Mouse (Mus musculus) retina, adult 2 months (tissue): ENCODE data around the gene Iqch.

ENCODE experiments used
- DNase-seq: peaks from one replicate; pipeline ENCODE4 v3.0.0-alpha.2; 2012; ENCODE audit warnings: low read depth, low spot score

Gene Iqch

DNA sequence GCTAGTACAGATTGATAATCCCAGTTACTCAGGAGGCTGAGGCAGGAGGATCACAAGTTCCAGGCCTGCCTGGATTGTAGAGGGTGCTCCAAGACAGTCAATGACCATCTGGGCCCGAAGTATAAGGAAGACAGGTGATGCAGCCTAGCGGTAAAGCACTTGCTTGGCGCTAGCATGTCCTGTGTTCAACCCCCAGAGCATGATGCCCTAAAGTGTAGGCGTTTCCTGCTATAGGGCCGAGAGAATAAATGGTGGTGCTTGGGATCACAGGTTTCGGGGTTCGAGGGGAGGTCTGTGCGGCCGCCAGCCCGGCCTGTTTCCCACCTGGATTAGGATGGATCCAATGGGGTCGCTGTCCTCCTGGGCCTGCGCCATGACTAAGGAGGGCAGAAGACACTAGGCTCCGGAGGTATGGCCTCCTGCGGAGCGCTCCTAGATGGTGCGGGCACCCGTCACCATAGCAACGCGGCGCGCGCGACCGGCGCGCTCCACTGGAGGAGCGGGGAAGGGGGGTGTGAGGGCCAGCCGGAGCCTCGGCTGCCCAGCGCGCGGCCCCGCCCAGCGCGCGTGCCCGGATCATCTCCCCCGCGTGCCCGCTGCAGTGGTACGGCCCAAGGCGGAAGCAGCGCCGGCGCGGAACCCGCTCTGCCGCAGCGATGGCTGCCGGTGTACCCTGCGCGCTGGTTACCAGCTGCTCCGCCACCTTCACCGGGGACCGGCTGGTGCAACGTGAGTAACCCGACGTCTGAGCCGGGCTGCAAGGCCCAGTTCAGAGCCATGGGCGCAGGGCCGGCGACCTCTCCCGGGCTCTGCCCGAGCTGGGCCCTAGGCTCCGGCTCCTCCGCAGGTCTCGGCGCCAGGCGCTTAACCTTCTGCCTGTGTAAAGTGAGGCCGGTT lies at the start of gene Iqch, which contains the start of gene Aagab:
Gene Iqch (minus strand): TSS at position 451 of the 897 bp plus-strand sequence.
Gene Aagab (plus strand): TSS at position 618 of the 897 bp plus-strand sequence.
- peak; percentile 94 for DNase-seq

GRCm38 (mm10) chr9:63651594-63651993 lies 49.3 kb upstream of the Iqch start:
- DNase-seq: no peak

DNA sequence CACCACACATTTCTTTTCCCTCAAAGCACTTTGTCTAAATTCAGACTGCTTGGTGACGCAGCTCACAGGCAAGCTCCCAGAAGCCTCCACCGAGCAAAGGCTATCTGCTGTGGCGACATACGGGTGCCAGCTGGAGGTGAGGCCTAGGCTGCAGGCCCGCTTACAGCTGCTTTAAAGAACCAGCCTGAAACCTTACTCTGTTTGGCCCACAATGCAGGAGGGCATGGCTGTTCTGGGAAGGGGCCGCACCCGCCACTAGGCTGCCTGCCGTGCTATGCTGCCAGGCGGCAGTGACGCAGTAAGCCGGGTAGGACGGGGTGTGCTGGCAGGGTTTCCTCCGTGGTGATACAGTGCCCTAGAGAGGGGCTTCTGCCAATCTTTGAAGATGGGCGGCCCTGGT lies 48.6 kb upstream of the Iqch start:
- DNase-seq: no peak

DNA sequence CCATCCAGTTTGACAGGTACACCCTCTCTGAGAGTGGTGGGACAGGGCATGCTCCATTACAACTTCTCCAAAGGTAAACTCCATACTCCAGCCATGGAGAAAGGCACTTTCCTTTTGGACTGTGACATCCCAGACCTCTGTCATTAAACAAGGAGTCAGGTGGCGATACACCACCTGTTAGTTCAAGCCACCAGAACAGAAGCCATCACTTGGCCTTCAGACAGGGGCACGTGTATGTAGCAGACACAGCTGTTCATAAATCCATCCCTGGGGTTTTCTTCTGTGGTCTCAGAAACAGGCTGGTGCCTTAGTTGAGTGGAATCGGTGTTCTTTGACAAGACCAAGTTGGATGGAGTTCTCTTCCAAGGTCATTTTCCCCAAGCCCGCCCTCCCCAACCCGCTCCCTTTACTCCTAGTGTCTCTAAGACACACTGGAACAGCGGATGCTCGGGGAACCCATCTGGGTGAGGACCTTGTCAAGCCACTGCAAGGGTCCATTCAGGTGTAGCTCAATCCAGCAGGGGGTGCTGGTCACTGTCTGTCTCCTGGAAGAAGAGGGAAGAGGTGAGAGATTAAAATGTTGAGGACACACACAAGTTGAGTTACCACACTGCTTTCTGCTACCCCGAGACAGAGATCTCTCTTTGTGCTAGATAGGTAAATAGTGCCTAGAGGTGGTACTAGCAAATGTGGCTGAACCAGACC lies 47.7 kb upstream of the Iqch start:
- DNase-seq: no peak

DNA sequence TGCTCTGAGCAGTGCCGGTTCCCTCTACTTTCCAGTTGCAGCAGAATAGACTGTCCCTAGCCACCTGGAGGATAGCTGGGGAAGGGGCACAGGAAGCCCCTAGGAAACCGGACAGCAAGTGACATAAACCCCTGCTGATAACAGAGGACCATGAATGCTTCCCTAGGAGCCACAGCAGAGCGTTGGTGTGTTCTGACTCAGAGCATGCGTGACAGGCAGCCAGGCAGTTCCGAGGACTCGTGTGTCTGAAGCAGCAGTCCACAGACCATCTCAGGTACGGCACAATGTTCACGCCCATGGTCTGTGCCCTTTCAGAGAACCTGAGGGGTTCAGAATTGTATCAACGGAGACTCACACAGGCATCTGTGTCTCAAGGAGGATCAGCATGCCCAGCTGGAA lies 46.2 kb upstream of the Iqch start:
- DNase-seq: no peak

DNA sequence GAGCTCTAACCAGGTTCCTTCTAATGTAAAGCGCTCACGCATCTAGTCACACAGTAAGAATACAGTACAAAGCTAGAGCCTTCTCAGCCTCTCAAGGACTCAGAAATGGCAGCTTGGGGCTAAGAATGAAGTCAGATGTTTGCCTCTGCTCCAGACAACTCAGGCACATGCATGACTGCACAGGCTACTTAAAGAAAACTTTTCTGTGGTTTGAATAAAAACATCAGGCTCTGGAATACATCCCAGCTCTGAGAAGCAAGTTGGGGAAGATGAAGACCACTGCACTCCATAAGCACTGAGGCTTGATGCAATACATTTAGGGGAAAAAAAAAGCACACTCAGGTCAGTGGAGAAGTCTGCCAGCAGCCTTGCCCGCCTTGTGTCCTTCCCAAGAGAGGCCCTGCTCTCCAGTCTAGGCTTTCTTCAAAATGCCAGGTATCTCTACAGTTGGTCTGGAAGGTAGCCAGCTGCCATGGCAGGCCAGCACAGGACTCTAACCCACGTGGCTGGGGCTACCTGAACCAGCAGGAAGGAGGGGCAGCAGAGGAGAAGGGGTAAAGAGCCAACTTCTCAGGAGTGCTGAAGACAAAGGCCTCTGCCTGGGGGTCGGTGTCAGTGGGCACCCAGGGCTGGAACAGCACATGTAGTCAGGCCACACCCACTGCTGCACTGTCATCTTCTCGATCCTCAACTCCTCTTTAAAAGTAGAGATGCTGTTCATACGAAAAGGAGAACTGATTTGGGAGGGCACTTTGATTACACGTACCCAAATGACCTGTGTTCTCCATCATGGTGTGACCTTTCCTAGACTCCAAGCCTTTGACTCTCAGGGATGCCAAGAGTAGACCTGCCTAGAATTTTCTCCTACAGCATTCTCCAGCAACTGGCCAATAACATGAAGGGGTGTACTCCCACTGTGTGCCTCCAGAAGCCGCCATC lies 45.6 kb upstream of the Iqch start:
- DNase-seq: no peak

DNA sequence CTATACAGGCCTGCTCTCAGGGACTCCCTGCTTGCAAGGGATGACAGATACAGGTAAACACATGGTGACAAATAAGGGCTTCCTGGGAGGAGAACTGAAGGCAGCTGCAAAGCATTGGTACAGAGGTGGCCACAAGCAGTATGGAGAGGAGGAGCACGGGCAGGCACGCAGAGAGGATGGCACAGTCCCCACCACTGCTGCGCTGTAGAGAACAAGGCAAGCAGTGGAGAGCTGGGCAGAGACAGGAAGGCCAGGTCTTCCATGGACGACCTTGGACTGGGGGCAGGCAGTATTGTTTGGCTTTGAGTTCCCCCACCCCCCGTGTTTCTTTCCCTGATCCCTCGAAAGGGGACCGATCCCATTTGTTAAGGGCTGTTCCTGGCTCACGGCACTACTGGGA lies 42.8 kb upstream of the Iqch start:
- no peak for DNase-seq

GRCm38 (mm10) chr9:63644011-63644410 lies 41.7 kb upstream of the Iqch start:
- no peak for DNase-seq

GRCm38 (mm10) chr9:63641983-63642646 lies 39.8 kb upstream of the Iqch start:
- DNase-seq: no peak

GRCm38 (mm10) chr9:63636113-63636512 lies 33.8 kb upstream of the Iqch start:
- DNase-seq: no peak

DNA sequence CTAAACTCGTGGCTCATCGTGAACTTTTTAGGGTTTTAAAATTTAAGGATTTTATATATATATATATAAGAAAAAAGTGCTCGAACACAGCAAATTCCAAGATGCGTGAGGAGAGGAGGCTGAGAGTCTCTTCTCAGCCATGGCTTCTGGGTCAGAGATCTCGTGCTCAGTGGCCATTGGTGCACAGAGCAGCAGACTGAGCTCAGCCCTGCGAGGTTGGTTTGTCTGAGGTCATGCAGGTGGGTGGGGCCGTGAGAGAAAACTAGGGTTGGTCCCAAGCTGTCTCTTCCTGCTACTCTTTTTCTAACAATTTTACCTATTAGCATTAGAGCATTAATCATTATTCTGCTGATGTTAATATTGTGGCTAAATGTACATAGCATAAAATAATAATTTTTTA lies 31.0 kb upstream of the Iqch start:
- no peak for DNase-seq

GRCm38 (mm10) chr9:63632924-63633323 lies 30.6 kb upstream of the Iqch start:
- no peak for DNase-seq

DNA sequence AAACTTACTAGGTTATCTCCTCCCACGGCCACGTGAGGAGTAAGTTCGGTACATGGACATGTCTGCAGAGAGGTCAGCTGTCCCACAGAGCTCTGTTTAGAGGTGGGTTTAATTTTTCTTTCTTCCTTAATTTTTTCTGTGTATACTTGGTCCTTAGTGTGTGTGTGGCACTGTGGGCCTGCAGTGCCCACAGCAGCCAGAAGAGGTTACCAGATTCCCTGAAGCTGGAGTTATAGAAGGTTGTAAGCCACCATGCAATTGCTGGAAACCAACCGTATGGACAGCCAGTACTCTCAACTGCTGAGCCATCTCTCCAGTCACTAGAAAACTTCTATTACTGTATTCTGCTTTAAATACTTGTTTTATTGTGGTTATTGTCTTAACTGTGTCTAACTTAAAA lies 29.8 kb upstream of the Iqch start:
- no peak for DNase-seq

GRCm38 (mm10) chr9:63625090-63625756 lies 22.9 kb upstream of the Iqch start:
- no peak for DNase-seq

GRCm38 (mm10) chr9:63623895-63624569 lies 21.7 kb upstream of the Iqch start:
- DNase-seq: no peak

GRCm38 (mm10) chr9:63617967-63618366 lies 15.7 kb upstream of the Iqch start:
- no peak for DNase-seq

- no peak for DNase-seq
Observed at GRCm38 (mm10) chr9:63614018-63614985, 12.0 kb upstream of the Iqch start.

DNA sequence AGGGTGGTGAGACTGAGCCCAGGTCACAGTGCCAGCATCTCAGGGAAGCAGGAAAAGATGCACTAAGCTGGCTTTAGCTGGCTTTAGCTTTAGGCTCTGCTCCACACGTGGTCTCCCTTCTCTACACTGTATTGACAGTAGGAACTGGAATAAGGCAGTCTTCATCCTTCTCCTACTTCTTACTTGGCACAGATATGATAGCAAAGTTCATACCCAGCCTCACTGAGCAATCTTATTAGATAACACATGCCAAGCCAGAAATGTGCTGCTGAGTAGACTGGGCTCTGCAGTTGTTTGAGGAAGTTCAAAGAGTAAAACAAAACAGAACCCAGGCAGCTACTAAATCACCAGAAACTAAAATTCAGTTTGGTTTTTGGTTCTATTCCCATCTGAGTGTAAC lies 11.3 kb upstream of the Iqch start:
- peak; percentile 39 for DNase-seq
